Mouse (Mus musculus) intestine, embryonic 15.5 days (tissue): ENCODE results near the gene Hcfc1. TPM values are rescaled to one million over a fixed set of nuclear protein-coding genes. Genes with fewer than 3 reads are reported as not detected.

ENCODE experiments used
- ATAC-seq: fragments of 200-750 bp; cut with Nextera tagmentation; 2 replicates; pipeline ENCODE4 v1.8.0; 2017; ENCODE audit warnings: moderate TSS enrichment, moderate library complexity
- H3K27ac ChIP-seq: fragments of 300-500 bp; sonication (generic); 2 replicates; pipeline ENCODE4 v1.5.1; 2015; ENCODE audit warnings: mild to moderate bottlenecking, inconsistent platforms
- H3K27me3 ChIP-seq: fragments of 300-500 bp; sonication (generic); replicated peaks from 2 replicates; pipeline ENCODE4 v1.6.1; 2015; ENCODE audit warnings: inconsistent platforms
- H3K36me3 ChIP-seq: fragments of 300-500 bp; sonication (generic); 2 replicates; pipeline ENCODE4 v1.6.1; 2015; ENCODE audit warnings: inconsistent platforms
- H3K4me1 ChIP-seq: fragments of 300-500 bp; sonication (generic); replicated peaks from 2 replicates; pipeline ENCODE4 v1.6.1; 2015; ENCODE audit warnings: inconsistent platforms
- H3K4me2 ChIP-seq: fragments of 300-500 bp; sonication (generic); replicated peaks from 2 replicates; pipeline ENCODE4 v1.6.1; 2015; ENCODE audit warnings: mild to moderate bottlenecking, inconsistent platforms
- H3K4me3 ChIP-seq: fragments of 300-500 bp; sonication (generic); replicated peaks from 2 replicates; pipeline ENCODE4 v1.5.1; 2015; ENCODE audit warnings: inconsistent platforms
- H3K9ac ChIP-seq: fragments of 300-500 bp; sonication (generic); 2 replicates; pipeline ENCODE4 v1.6.1; 2015; ENCODE audit warnings: inconsistent platforms
- H3K9me3 ChIP-seq: fragments of 300-500 bp; sonication (generic); 2 replicates; pipeline ENCODE4 v1.6.1; 2016; ENCODE audit warnings: inconsistent platforms
- WGBS: fragments of 180-500 bp; shearing (Covaris S2); methylation state at CpG from one replicate; pipeline ENCODE4 v1.1.7; 2015; 5-methylcytosine and 5-hydroxymethylcytosine counted together
- polyA plus RNA-seq: library from polyadenylated mRNA; unstranded; fragments of >200 nt; fragmentation: Nextera tagmentation; extraction: Ambion mirVana; gene quantifications from 2 replicates; pipeline ENCODE4 v1.2.1, GENCODE M21; 2015

The Hcfc1 gene
- 43.0 and 45.6 TPM in 2 replicates for polyA plus RNA-seq

- Histone ChIP-seq H3K4me3 (peak within 1 kb of the TSS; percentile 58), H3K36me3 (no peaks in the 10 kb centered on the region), H3K27me3 (no peaks in the 10 kb centered on the region), H3K9ac (peak within 1 kb of the TSS; percentile 69), H3K4me2 (peak within 1 kb of the TSS; percentile 75), H3K27ac (peak within 1 kb of the TSS; percentile 98), H3K9me3 (no peaks in the 10 kb centered on the region), H3K4me1 (peaks cover 5% of the 10 kb centered on the region; the same call in 1 of the 2 replicates)
- peak; percentile 78 for ATAC-seq
- WGBS = 15% methylated on average over 58 of the region's 58 CpGs
Measured at GRCm38 (mm10) chrX:73966248-73967176, at the start of gene Hcfc1. Gene Hcfc1, minus strand, starts transcription at chrX:73966357.

GRCm38 (mm10) chrX:74014597-74014996, 48.4 kb upstream of the Hcfc1 start:
- 88% methylated on average over 1 of the region's 1 CpGs for WGBS
- Histone ChIP-seq H3K36me3 (no peaks in the 10 kb centered on the region), H3K27ac (no peak overlapping the region), H3K4me2 (no peak overlapping the region), H3K4me3 (no peak overlapping the region), H3K27me3 (no peaks in the 10 kb centered on the region), H3K9ac (no peak overlapping the region), H3K4me1 (no peaks in the 10 kb centered on the region), H3K9me3 (no peaks in the 10 kb centered on the region)
- no peak for ATAC-seq

GRCm38 (mm10) chrX:74008063-74008462, 41.9 kb upstream of the Hcfc1 start:
- no peak for ATAC-seq
- H3K4me3 ChIP-seq = no peak overlapping the region
- 52% methylated on average over 8 of the region's 8 CpGs for WGBS

GRCm38 (mm10) chrX:74006401-74006800, 40.2 kb upstream of the Hcfc1 start:
- Histone ChIP-seq H3K4me3 (no peak overlapping the region), H3K36me3 (no peaks in the 10 kb centered on the region), H3K4me1 (no peaks in the 10 kb centered on the region), H3K27ac (no peak overlapping the region), H3K9me3 (no peaks in the 10 kb centered on the region), H3K9ac (no peak overlapping the region), H3K4me2 (no peak overlapping the region), H3K27me3 (no peaks in the 10 kb centered on the region)
- no peak for ATAC-seq
- WGBS = 83% methylated on average over 21 of the region's 21 CpGs

More at GRCm38 (mm10) chrX:74008063-74008462, 41.9 kb upstream of the Hcfc1 start:
- Histone ChIP-seq H3K36me3 (no peaks in the 10 kb centered on the region), H3K9me3 (no peaks in the 10 kb centered on the region), H3K4me1 (no peaks in the 10 kb centered on the region), H3K27me3 (no peaks in the 10 kb centered on the region), H3K4me2 (no peak overlapping the region), H3K9ac (no peak overlapping the region), H3K27ac (no peak overlapping the region)

- ATAC-seq = no peak
- Histone ChIP-seq H3K4me2 (no peak overlapping the region), H3K4me1 (no peaks in the 10 kb centered on the region), H3K27ac (no peak overlapping the region), H3K36me3 (no peaks in the 10 kb centered on the region), H3K9me3 (no peaks in the 10 kb centered on the region), H3K9ac (no peak overlapping the region), H3K4me3 (no peak overlapping the region), H3K27me3 (no peaks in the 10 kb centered on the region)
- 48% methylated on average over 2 of the region's 2 CpGs for WGBS
Measured at GRCm38 (mm10) chrX:74003644-74004043, 37.5 kb upstream of the Hcfc1 start.

GRCm38 (mm10) chrX:74001024-74001423, 34.9 kb upstream of the Hcfc1 start:
- H3K27ac ChIP-seq = no peak overlapping the region
- 75% methylated on average over 3 of the region's 3 CpGs for WGBS
- no peak overlapping the region for H3K4me2 ChIP-seq
- H3K27me3 ChIP-seq = no peaks in the 10 kb centered on the region
- ATAC-seq = no peak
- H3K4me3 ChIP-seq = no peak overlapping the region
- H3K4me1 ChIP-seq = no peaks in the 10 kb centered on the region
- H3K36me3 ChIP-seq = no peaks in the 10 kb centered on the region
- H3K9ac ChIP-seq = no peak overlapping the region
- no peaks in the 10 kb centered on the region for H3K9me3 ChIP-seq

- H3K9me3 ChIP-seq = no peaks in the 10 kb centered on the region
- WGBS = 28% methylated on average over 8 of the region's 8 CpGs
- H3K27ac ChIP-seq = no peak overlapping the region
- peak; percentile 79 for ATAC-seq
- no peak overlapping the region for H3K4me2 ChIP-seq
- no peak overlapping the region for H3K9ac ChIP-seq
- no peaks in the 10 kb centered on the region for H3K27me3 ChIP-seq
- H3K4me1 ChIP-seq = no peaks in the 10 kb centered on the region
- H3K36me3 ChIP-seq = no peaks in the 10 kb centered on the region
- no peak overlapping the region for H3K4me3 ChIP-seq
Measured at GRCm38 (mm10) chrX:73998911-73999869, 33.0 kb upstream of the Hcfc1 start.

- Histone ChIP-seq H3K9me3 (no peaks in the 10 kb centered on the region), H3K27me3 (no peaks in the 10 kb centered on the region), H3K4me3 (no peak overlapping the region), H3K27ac (no peak overlapping the region), H3K4me2 (no peak overlapping the region), H3K36me3 (no peaks in the 10 kb centered on the region), H3K9ac (no peak overlapping the region), H3K4me1 (no peaks in the 10 kb centered on the region)
- WGBS = 63% methylated on average over 1 of the region's 1 CpGs
- no peak for ATAC-seq
Measured at GRCm38 (mm10) chrX:73977783-73978182, 11.6 kb upstream of the Hcfc1 start.

- Histone ChIP-seq H3K36me3 (no peaks in the 10 kb centered on the region), H3K27ac (no peak overlapping the region), H3K4me3 (no peak overlapping the region), H3K4me1 (no peaks in the 10 kb centered on the region), H3K27me3 (no peaks in the 10 kb centered on the region), H3K9ac (no peak overlapping the region), H3K4me2 (no peak overlapping the region), H3K9me3 (no peaks in the 10 kb centered on the region)
- 91% methylated on average over 2 of the region's 2 CpGs for WGBS
- ATAC-seq = no peak
Measured at GRCm38 (mm10) chrX:73976283-73976682, 10.1 kb upstream of the Hcfc1 start.

GRCm38 (mm10) chrX:73972774-73973173, 6.6 kb upstream of the Hcfc1 start:
- 78% methylated on average over 4 of the region's 4 CpGs for WGBS
- no peak for ATAC-seq
- Histone ChIP-seq H3K9me3 (no peaks in the 10 kb centered on the region), H3K4me1 (no peaks in the 10 kb centered on the region), H3K36me3 (no peaks in the 10 kb centered on the region), H3K27ac (no peak overlapping the region), H3K4me2 (no peak overlapping the region), H3K9ac (no peak overlapping the region), H3K27me3 (no peaks in the 10 kb centered on the region), H3K4me3 (no peak overlapping the region)

- Histone ChIP-seq H3K9me3 (no peaks in the 10 kb centered on the region), H3K4me1 (no peaks in the 10 kb centered on the region), H3K27me3 (no peaks in the 10 kb centered on the region), H3K4me3 (no peak overlapping the region), H3K4me2 (no peak overlapping the region), H3K9ac (no peak overlapping the region), H3K27ac (no peak overlapping the region), H3K36me3 (no peaks in the 10 kb centered on the region)
- no peak for ATAC-seq
Measured at GRCm38 (mm10) chrX:73970781-73971180, 4.6 kb upstream of the Hcfc1 start.

- Histone ChIP-seq H3K9ac (no peak overlapping the region), H3K4me1 (no peaks in the 10 kb centered on the region), H3K27me3 (no peaks in the 10 kb centered on the region), H3K9me3 (no peaks in the 10 kb centered on the region), H3K4me3 (no peak overlapping the region), H3K4me2 (no peak overlapping the region), H3K27ac (no peak overlapping the region), H3K36me3 (no peaks in the 10 kb centered on the region)
- 83% methylated on average over 2 of the region's 2 CpGs for WGBS
- no peak for ATAC-seq
Measured at GRCm38 (mm10) chrX:73969729-73970128, 3.6 kb upstream of the Hcfc1 start.
